ENCODE assay signal across 9 mouse cellular contexts in the genomic region with DNA sequence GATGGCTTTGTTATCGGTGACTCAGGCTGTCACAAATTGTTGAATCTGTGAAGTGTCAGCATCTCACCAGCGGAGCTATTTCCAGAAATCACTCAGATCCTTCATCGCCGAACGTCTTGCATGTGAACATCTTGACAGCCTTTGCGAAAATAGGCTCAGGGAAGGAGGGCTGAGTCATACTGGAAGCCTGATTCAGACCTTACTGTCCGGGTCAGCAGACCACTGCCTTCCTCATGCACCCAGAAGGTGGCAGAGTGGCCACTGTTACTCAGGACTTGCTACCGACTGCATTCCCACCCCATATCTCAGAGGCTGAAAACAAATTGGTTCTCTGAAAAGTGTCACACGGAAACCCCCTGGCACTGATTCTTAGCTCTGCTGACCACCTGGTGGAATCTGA. TPM values are rescaled to one million over a fixed set of nuclear protein-coding genes. Genes with fewer than 3 reads are reported as not detected.
DNase-seq lines count a peak whose midpoint lies in the region; ATAC-seq and TF ChIP-seq lines count a peak whose summit lies in the region.
"Had no signal": no experiment of that assay in that cellular context is flagged by ENCODE, and none has a peak within 500 bp of the region (broad histone marks: within the 10 kb centered on the region; RNA-seq: fewer than 3 reads in every experiment).

No protein-coding gene starts in this region.

- peak; percentile 2 to 36 for DNase-seq in adrenal gland, postnatal 36 days
- DNase-seq in heart, postnatal 25 days (ENCODE audit: low spot score): peak; percentile 7
- peak; percentile 43 to 60 for DNase-seq in right cerebral cortex, adult 2 months (ENCODE audit: low spot score in 2 of 2)
- DNase-seq in kidney, postnatal 10 days: no peak
- DNase-seq in thymus, postnatal 10 days (ENCODE audit: low spot score in 2 of 2): no peak
- DNase-seq in cerebellum, adult 11 months: no peak

- no peak overlapping the region for H3K4me2 ChIP-seq in intestine, postnatal 0 days (replicated peaks; ENCODE audit: low read depth)
- no peak overlapping the region for H3K4me2 ChIP-seq in intestine, embryonic 16.5 days (ENCODE audit: low read depth, low read length)
- H3K4me2 ChIP-seq: limb, embryonic 15.5 days had no signal

- no peak overlapping the region for H3K27ac ChIP-seq in intestine, postnatal 0 days (ENCODE audit: low read depth, low read length)
- H3K27ac ChIP-seq in intestine, embryonic 16.5 days (ENCODE audit: low read length): no peak overlapping the region
- H3K27ac ChIP-seq: limb, embryonic 15.5 days had no signal

- intact Hi-C loops in heart, postnatal 25 days (cut with DNase I): loop anchor here (2.0 kb wide), 1 partner anchor 125 kb away; no protein-coding TSS in a partner anchor

- no peaks in the 10 kb centered on the region for H3K27me3 ChIP-seq in intestine, postnatal 0 days (replicated peaks; ENCODE audit: control insufficient read depth, insufficient read depth, low read length)
- no peaks in the 10 kb centered on the region for H3K27me3 ChIP-seq in intestine, embryonic 16.5 days (replicated peaks; ENCODE audit: control insufficient read depth, insufficient read depth, low read length)
- H3K27me3 ChIP-seq: limb, embryonic 15.5 days had no signal

- H3K9ac ChIP-seq in intestine, postnatal 0 days (ENCODE audit: low read depth, low read length): no peak overlapping the region
- H3K9ac ChIP-seq in intestine, embryonic 16.5 days (ENCODE audit: low read depth, low read length): no peak overlapping the region
- H3K9ac ChIP-seq: limb, embryonic 15.5 days had no signal

- no peak for ATAC-seq in intestine, postnatal 0 days
- ATAC-seq in intestine, embryonic 16.5 days: no peak

- peak; percentile 31; the same call in 1 of the 2 replicates for TF ChIP-seq CTCF in intestine, postnatal 0 days (IDR thresholded peaks at IDR 0.05; ENCODE audit: low read depth)

- no peaks in the 10 kb centered on the region for H3K36me3 ChIP-seq in intestine, postnatal 0 days (ENCODE audit: control insufficient read depth, insufficient read depth)
- no peaks in the 10 kb centered on the region for H3K36me3 ChIP-seq in intestine, embryonic 16.5 days (ENCODE audit: control insufficient read depth, insufficient read depth, low read length)
- H3K36me3 ChIP-seq: limb, embryonic 15.5 days had no signal

- WGBS in intestine, postnatal 0 days: 70% methylated on average over 9 of the region's 9 CpGs
- 71% methylated on average over 9 of the region's 9 CpGs for WGBS in intestine, embryonic 16.5 days

- H3K4me3 ChIP-seq in intestine, postnatal 0 days (ENCODE audit: low read depth, low read length): no peak overlapping the region
- H3K4me3 ChIP-seq in intestine, embryonic 16.5 days (ENCODE audit: low read length): no peak overlapping the region
- H3K4me3 ChIP-seq: limb, embryonic 15.5 days had no signal

- H3K9me3 ChIP-seq in intestine, postnatal 0 days (ENCODE audit: control insufficient read depth): no peaks in the 10 kb centered on the region
- no peaks in the 10 kb centered on the region for H3K9me3 ChIP-seq in intestine, embryonic 16.5 days (ENCODE audit: control insufficient read depth, low read length)
- H3K9me3 ChIP-seq: limb, embryonic 15.5 days had no signal

- H3K4me1 ChIP-seq in intestine, postnatal 0 days (replicated peaks; ENCODE audit: control insufficient read depth, insufficient read depth, low read length): no peaks in the 10 kb centered on the region
- no peaks in the 10 kb centered on the region for H3K4me1 ChIP-seq in intestine, embryonic 16.5 days (ENCODE audit: control insufficient read depth, insufficient read depth, low read length)
- H3K4me1 ChIP-seq: limb, embryonic 15.5 days had no signal

RNA-seq across cellular contexts. Expression of gene Dusp22, which starts 55.9 kb away (rescaled TPM):
- 8.0 and 9.0 TPM in 2 replicates for polyA plus RNA-seq in intestine, postnatal 0 days (2015; fragmentation: Nextera tagmentation; extraction: Ambion mirVana)
- polyA plus RNA-seq in intestine, embryonic 16.5 days (2015; fragmentation: Nextera tagmentation; extraction: Ambion mirVana): 11.7 and 12.9 TPM in 2 replicates
- 10 to 100 TPM; 24.9 to 32.8 TPM for total RNA-seq in adrenal gland, postnatal 36 days (2021)
- total RNA-seq in heart, postnatal 25 days (2021): 10 to 100 TPM; 22.6 to 24.9 TPM

RNA-seq across cellular contexts. Expression of gene Uqcrfs1, which starts 58.8 kb away (rescaled TPM):
- polyA plus RNA-seq in intestine, postnatal 0 days (2015; fragmentation: Nextera tagmentation; extraction: Ambion mirVana): 519 and 553 TPM in 2 replicates
- 434 and 446 TPM in 2 replicates for polyA plus RNA-seq in intestine, embryonic 16.5 days (2015; fragmentation: Nextera tagmentation; extraction: Ambion mirVana)
- 100 to 1,000 TPM; 343 to 370 TPM for total RNA-seq in adrenal gland, postnatal 36 days (2021)
- total RNA-seq in heart, postnatal 25 days (2021): 1,000 to 10,000 TPM; 1,260 to 1,275 TPM

Comparison
In these comparisons a context has a peak if more than half of its experiments do, and no peak if none do; other contexts are left out.
1. DNase-seq: peak in adrenal gland, postnatal 36 days (2 of 2), heart, postnatal 25 days (single experiment) and right cerebral cortex, adult 2 months (2 of 2); none in kidney, postnatal 10 days (single experiment), thymus, postnatal 10 days (0 of 2) and cerebellum, adult 11 months (single experiment).